Mouse (Mus musculus) kidney, embryonic 15.5 days (tissue): ENCODE data around the gene Nfat5. TPM values are rescaled to one million over a fixed set of nuclear protein-coding genes. Genes with fewer than 3 reads are reported as not detected.
A peak's percentile ranks its signal among the peaks of the same experiment; 100 is the strongest.

Experiments
- ATAC-seq: fragments of 200-750 bp; cut with Nextera tagmentation; replicated peaks from 2 replicates; pipeline ENCODE4 v1.8.0; 2017; ENCODE audit warnings: moderate TSS enrichment; ENCODE audit not compliant: low FRiP score
- H3K27ac ChIP-seq: fragments of 300-500 bp; sonication (generic); 2 replicates; pipeline ENCODE4 v1.5.1; 2015; ENCODE audit warnings: mild to moderate bottlenecking, inconsistent platforms
- H3K27me3 ChIP-seq: fragments of 300-500 bp; sonication (generic); 2 replicates; pipeline ENCODE4 v1.6.1; 2015; ENCODE audit warnings: inconsistent platforms
- H3K36me3 ChIP-seq: fragments of 300-500 bp; sonication (generic); 2 replicates; pipeline ENCODE4 v1.6.1; 2015; ENCODE audit warnings: inconsistent platforms
- H3K4me1 ChIP-seq: fragments of 300-500 bp; sonication (generic); 2 replicates; pipeline ENCODE4 v1.6.1; 2015; ENCODE audit warnings: inconsistent platforms
- H3K4me2 ChIP-seq: fragments of 300-500 bp; sonication (generic); 2 replicates; pipeline ENCODE4 v1.6.1; 2015; ENCODE audit warnings: moderate library complexity, mild to moderate bottlenecking, inconsistent platforms
- H3K4me3 ChIP-seq: fragments of 300-500 bp; sonication (generic); replicated peaks from 2 replicates; pipeline ENCODE4 v1.5.1; 2015; ENCODE audit warnings: mild to moderate bottlenecking, inconsistent platforms
- H3K9ac ChIP-seq: fragments of 300-500 bp; sonication (generic); 2 replicates; pipeline ENCODE4 v1.6.1; 2015; ENCODE audit warnings: mild to moderate bottlenecking, inconsistent platforms
- H3K9me3 ChIP-seq: fragments of 300-500 bp; sonication (generic); replicated peaks from 2 replicates; pipeline ENCODE4 v1.6.1; 2016; ENCODE audit warnings: inconsistent platforms
- WGBS: fragments of 180-500 bp; shearing (Covaris S2); methylation state at CpG from one replicate; pipeline ENCODE4 v1.1.7; 2015; ENCODE audit warnings: mixed read lengths; 5-methylcytosine and 5-hydroxymethylcytosine counted together
- polyA plus RNA-seq: library from polyadenylated mRNA; unstranded; fragments of >200 nt; fragmentation: Nextera tagmentation; extraction: Ambion mirVana; gene quantifications from 2 replicates; pipeline ENCODE4 v1.2.1, GENCODE M21; 2015

Nfat5 gene
- polyA plus RNA-seq, 1 experiment from 2014 or later: 29.3 TPM

DNA sequence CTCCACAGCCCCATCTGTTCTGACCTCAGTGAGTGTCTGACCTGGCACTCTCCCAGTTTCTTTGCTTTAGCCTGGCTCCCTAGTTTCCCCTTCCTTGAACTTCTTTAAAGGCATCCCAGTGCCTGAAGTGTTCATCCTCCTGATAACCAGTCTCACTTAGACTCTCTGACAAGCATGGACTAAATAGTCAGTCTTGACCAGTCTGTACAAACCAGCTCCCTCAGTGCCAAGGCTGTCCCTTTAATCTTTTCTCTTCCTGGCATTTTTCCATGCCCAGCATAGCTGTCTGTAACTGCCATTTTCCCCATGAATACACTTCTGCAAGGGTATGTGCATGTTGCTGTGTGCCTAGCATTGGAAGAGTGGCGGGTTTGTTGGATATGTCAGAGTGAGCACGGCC, 91.8 kb downstream of the Nfat5 start:
- Histone ChIP-seq H3K9me3 (no peaks in the 10 kb centered on the region), H3K27me3 (no peaks in the 10 kb centered on the region), H3K36me3 (peaks cover 10% of the 10 kb centered on the region), H3K9ac (no peak overlapping the region), H3K4me2 (no peak overlapping the region), H3K4me1 (peaks cover 3% of the 10 kb centered on the region), H3K27ac (no peak overlapping the region), H3K4me3 (no peak overlapping the region)
- ATAC-seq: no peak
- 83% methylated on average over 2 of the region's 2 CpGs for WGBS

DNA sequence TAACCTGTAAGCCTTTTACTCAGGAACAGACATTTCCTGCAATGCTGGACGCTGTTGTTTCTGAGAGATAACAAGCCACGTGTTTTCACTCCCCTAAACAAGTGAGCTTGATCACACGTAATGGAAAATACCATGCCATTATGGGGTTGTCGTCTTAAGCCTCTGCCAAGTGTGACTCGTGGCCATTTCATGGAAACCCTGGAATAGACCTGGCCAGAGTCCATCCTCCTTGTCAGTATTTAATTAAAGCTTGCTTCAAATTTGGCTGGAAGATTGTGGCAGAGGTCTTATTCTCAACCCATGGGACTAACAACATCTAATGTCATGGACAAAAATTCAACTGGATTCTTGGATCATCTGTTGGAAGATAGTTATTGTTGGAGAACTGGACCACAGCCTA, 92.9 kb downstream of the Nfat5 start:
- no peaks in the 10 kb centered on the region for H3K27me3 ChIP-seq
- H3K9ac ChIP-seq: no peak overlapping the region
- no peak overlapping the region for H3K4me2 ChIP-seq
- ATAC-seq: no peak
- H3K27ac ChIP-seq: no peak overlapping the region
- H3K4me3 ChIP-seq: no peak overlapping the region
- H3K9me3 ChIP-seq: no peaks in the 10 kb centered on the region
- WGBS: 47% methylated on average over 5 of the region's 5 CpGs
- no peaks in the 10 kb centered on the region for H3K36me3 ChIP-seq
- peaks cover 3% of the 10 kb centered on the region for H3K4me1 ChIP-seq

GRCm38 (mm10) chr8:107386642-107387041, 93.4 kb downstream of the Nfat5 start:
- no peak overlapping the region for H3K9ac ChIP-seq

GRCm38 (mm10) chr8:107387861-107388260, 94.6 kb downstream of the Nfat5 start:
- no peaks in the 10 kb centered on the region for H3K9me3 ChIP-seq
- no peak for ATAC-seq
- 71% methylated on average over 5 of the region's 5 CpGs for WGBS
- peaks cover 3% of the 10 kb centered on the region for H3K4me1 ChIP-seq
- no peaks in the 10 kb centered on the region for H3K27me3 ChIP-seq
- H3K36me3 ChIP-seq: no peaks in the 10 kb centered on the region
- no peak overlapping the region for H3K4me2 ChIP-seq
- H3K4me3 ChIP-seq: no peak overlapping the region
- no peak overlapping the region for H3K9ac ChIP-seq
- no peak overlapping the region for H3K27ac ChIP-seq

More at GRCm38 (mm10) chr8:107386642-107387041, 93.4 kb downstream of the Nfat5 start:
- Histone ChIP-seq H3K4me3 (no peak overlapping the region), H3K27me3 (no peaks in the 10 kb centered on the region), H3K9me3 (no peaks in the 10 kb centered on the region), H3K36me3 (no peaks in the 10 kb centered on the region), H3K27ac (no peak overlapping the region), H3K4me1 (peaks cover 3% of the 10 kb centered on the region), H3K4me2 (no peak overlapping the region)
- WGBS: 28% methylated on average over 3 of the region's 3 CpGs
- ATAC-seq: peak; percentile 58; the same call in 1 of the 2 replicates

DNA sequence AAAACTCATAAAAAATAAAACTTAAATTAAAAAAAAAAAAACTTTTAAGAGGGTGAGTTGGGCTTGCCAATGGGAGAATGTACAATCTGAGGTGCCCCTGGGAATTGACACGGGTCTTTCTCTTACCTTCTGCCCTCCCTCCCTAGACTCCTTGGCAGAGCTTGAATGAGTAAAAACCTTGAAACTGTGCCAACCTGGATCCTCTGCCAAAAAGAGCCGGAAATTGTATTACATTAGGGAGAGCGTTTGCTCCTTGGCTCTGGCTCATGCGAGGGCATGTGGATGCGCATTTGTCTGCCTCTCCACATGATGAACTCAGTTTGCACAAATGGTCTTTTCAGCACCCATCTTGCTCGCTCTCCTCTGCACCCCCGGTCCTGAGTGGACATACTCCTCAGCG, 96.3 kb downstream of the Nfat5 start:
- 68% methylated on average over 8 of the region's 8 CpGs for WGBS

DNA sequence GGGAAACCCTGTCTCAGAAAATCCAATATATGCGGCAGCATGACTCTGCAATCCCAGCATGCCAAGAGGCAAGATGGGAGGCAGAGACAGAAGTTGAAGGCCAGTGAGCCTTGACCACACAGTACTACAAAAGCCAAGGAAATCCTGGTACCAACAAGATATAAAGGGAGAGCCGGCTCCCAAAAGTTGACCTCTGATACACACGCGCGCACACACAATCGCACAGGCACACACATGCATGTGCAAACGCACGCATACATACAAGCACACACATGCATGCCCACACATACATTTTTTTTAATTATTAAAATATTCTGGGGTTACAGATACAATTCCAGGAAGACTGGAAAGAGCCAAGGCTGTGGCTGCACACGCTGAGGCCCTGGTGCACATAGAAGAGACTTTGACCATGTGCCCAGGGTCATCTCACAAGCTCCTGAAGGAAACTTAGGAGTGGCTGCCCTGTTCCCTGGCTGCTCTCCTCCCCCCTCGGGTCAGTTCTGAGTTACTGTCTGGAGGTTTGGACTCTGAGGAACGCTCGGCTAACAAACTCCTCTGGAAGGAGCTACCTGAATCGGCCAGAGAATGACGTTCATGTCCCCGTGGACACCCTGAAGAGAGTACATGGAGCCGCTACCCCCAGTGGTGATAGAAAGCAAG, 97.3 kb downstream of the Nfat5 start:
- 90% methylated on average over 16 of the region's 16 CpGs for WGBS
- no peak overlapping the region for H3K27ac ChIP-seq

More for the DNA sequence above, 96.3 kb downstream of the Nfat5 start:
- no peak for ATAC-seq
- H3K4me1 ChIP-seq: peaks cover 3% of the 10 kb centered on the region
- H3K27me3 ChIP-seq: no peaks in the 10 kb centered on the region
- no peak overlapping the region for H3K4me2 ChIP-seq
- H3K4me3 ChIP-seq: no peak overlapping the region
- no peak overlapping the region for H3K27ac ChIP-seq
- no peaks in the 10 kb centered on the region for H3K36me3 ChIP-seq
- no peak overlapping the region for H3K9ac ChIP-seq
- H3K9me3 ChIP-seq: no peaks in the 10 kb centered on the region

DNA sequence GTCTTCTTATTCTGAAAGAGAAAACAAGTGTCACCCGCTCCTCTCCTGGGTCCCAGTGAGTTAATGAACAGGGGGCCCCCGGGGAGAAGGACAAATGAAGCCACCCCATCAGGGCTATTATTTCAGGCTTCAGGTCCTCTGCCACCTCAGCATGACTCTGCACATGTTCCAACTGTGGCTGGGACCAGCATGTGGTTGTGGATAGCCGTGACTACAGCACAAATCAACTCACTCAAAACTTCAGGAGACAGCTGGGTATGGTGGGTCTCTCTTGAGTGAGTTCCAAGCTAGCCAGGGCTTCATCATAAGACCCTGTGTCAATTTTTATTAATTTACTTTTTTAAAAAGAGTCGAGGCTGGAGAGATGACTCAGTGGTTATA, 97.9 kb downstream of the Nfat5 start:
- WGBS: 74% methylated on average over 4 of the region's 4 CpGs
- Histone ChIP-seq H3K27ac (no peak overlapping the region), H3K4me1 (peaks cover 3% of the 10 kb centered on the region), H3K36me3 (no peaks in the 10 kb centered on the region), H3K4me3 (no peak overlapping the region), H3K9me3 (no peaks in the 10 kb centered on the region), H3K27me3 (no peaks in the 10 kb centered on the region), H3K4me2 (no peak overlapping the region), H3K9ac (no peak overlapping the region)
- ATAC-seq: no peak

More for the DNA sequence above, 97.3 kb downstream of the Nfat5 start:
- no peaks in the 10 kb centered on the region for H3K36me3 ChIP-seq
- H3K27me3 ChIP-seq: no peaks in the 10 kb centered on the region
- no peak overlapping the region for H3K9ac ChIP-seq
- H3K9me3 ChIP-seq: no peaks in the 10 kb centered on the region
- H3K4me1 ChIP-seq: peaks cover 3% of the 10 kb centered on the region
- H3K4me3 ChIP-seq: no peak overlapping the region
- no peak overlapping the region for H3K4me2 ChIP-seq
- no peak for ATAC-seq

GRCm38 (mm10) chr8:107395397-107395796, 102.1 kb downstream of the Nfat5 start:
- H3K4me1 ChIP-seq: peaks cover 14% of the 10 kb centered on the region
- no peaks in the 10 kb centered on the region for H3K9me3 ChIP-seq
- no peak overlapping the region for H3K9ac ChIP-seq
- no peak overlapping the region for H3K4me3 ChIP-seq
- no peak overlapping the region for H3K4me2 ChIP-seq
- no peaks in the 10 kb centered on the region for H3K36me3 ChIP-seq
- no peak for ATAC-seq
- H3K27me3 ChIP-seq: no peaks in the 10 kb centered on the region
- H3K27ac ChIP-seq: no peak overlapping the region

DNA sequence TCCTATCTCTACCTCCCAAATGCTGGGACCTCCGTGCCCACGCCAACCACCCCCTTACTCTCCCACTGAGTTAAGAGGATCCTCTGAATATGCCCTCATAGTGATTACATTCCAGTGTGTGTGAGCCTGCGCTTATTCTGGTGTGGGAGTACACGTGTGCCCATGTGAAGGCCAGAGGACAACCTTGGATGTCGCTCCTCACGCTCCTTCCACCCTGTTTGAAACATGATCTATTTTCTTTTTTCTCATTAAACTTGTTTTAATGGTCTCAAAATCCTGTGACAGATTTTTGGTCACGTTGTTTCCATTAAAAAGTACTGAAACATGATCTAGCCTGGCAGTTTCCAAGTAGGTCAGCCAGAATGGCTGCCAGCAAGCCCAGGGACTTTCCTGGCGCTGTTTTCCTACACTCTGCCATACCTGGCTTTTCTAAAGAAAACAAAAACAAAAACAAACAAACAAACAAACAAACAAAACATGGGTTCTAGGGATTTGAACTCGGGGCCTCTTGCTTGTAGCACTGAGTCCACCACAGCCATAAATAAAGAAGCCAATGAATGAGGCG, 102.9 kb downstream of the Nfat5 start:
- H3K9ac ChIP-seq: no peak overlapping the region
- H3K27me3 ChIP-seq: no peaks in the 10 kb centered on the region
- WGBS: 57% methylated on average over 10 of the region's 10 CpGs
- H3K4me1 ChIP-seq: peaks cover 14% of the 10 kb centered on the region
- ATAC-seq: no peak
- no peak overlapping the region for H3K27ac ChIP-seq
- no peak overlapping the region for H3K4me3 ChIP-seq
- no peak overlapping the region for H3K4me2 ChIP-seq
- H3K9me3 ChIP-seq: no peaks in the 10 kb centered on the region
- H3K36me3 ChIP-seq: no peaks in the 10 kb centered on the region

DNA sequence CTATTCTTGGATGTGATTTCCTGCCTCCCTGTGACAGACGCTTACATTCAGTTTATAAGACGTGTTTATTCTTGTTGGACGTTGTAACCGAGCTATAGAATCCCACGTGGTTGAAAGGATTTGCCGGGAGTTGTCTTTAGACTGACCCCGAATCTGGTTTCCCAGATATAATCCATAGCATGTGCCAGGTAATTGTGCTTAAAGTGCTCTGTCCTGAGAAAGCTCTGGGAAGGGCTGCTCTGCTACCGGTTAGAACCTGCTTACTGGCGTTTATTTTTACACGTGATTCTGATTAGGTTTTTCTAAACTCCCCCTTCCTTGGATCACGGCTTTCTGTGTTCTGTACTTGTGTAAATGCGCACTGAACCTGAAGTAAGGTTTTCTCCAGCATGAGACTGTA, 104.4 kb downstream of the Nfat5 start:
- Histone ChIP-seq H3K9me3 (no peaks in the 10 kb centered on the region), H3K27me3 (no peaks in the 10 kb centered on the region), H3K27ac (no peak overlapping the region), H3K4me1 (peaks cover 28% of the 10 kb centered on the region), H3K9ac (no peak overlapping the region), H3K4me2 (no peak overlapping the region), H3K36me3 (no peaks in the 10 kb centered on the region), H3K4me3 (no peak overlapping the region)
- no peak for ATAC-seq
- WGBS: 46% methylated on average over 12 of the region's 12 CpGs

- Histone ChIP-seq H3K27ac (peak overlapping the region; percentile 51; the same call in 1 of the 2 replicates), H3K4me1 (peaks cover 41% of the 10 kb centered on the region), H3K4me2 (no peak overlapping the region), H3K9ac (no peak overlapping the region), H3K4me3 (no peak overlapping the region), H3K36me3 (no peaks in the 10 kb centered on the region), H3K9me3 (no peaks in the 10 kb centered on the region), H3K27me3 (no peaks in the 10 kb centered on the region)
- no peak for ATAC-seq
- 23% methylated on average over 9 of the region's 9 CpGs for WGBS
Measured at GRCm38 (mm10) chr8:107399495-107399894, 106.2 kb downstream of the Nfat5 start.

GRCm38 (mm10) chr8:107401866-107402265, 108.6 kb downstream of the Nfat5 start:
- no peak overlapping the region for H3K4me3 ChIP-seq
- no peak for ATAC-seq
- H3K27me3 ChIP-seq: no peaks in the 10 kb centered on the region
- no peak overlapping the region for H3K9ac ChIP-seq
- no peaks in the 10 kb centered on the region for H3K36me3 ChIP-seq
- no peak overlapping the region; the same call in 1 of the 2 replicates for H3K4me2 ChIP-seq
- H3K9me3 ChIP-seq: no peaks in the 10 kb centered on the region
- no peak overlapping the region for H3K27ac ChIP-seq
- H3K4me1 ChIP-seq: peaks cover 41% of the 10 kb centered on the region
- WGBS: 80% methylated on average over 5 of the region's 5 CpGs
